Mouse (Mus musculus) T-helper 2 cell (primary cell): ENCODE results near the gene Cpsf3.

Source experiments
- in situ Hi-C: fragments of 300-600 bp; cut with MboI, MseI; formaldehyde crosslinking; loops from one replicate; pipeline ENCODE4 v1.15.1; 2025; ENCODE audit warnings: high pct_unique_total_duplicates

The Cpsf3 gene

DNA sequence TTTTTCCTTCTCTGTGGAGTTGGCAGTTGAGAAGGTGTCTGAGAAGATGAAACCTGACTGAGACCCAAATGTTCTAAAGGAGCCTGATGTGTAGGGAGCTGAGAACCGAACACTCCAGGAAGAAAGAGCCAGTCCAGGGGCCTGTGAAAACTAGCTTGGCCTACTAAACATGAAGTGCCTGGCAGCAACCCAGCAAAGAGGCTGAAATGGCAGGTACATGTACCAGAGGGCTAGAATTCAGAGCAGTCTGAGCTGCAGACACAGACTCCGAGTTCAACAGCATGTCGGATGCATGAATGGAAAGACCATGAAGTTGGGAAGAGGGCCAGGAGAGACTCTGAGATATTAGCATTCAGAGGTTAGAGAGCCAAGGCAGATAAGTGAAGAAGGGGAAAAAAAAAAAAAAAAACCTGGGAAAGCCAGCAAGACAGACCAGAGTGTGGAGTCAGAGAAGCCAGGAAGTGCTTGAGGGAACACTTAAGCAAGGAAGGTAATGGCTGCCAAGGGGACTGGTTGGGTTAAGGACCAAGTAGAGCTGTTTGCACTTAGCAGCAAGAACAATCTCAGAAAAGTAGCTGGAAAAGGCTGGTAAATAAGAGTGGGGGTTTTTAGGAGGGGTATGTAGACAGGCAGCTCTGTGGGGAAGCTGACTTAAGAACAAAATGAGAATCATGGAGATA, 3.7 kb downstream of the Cpsf3 start:
- in situ Hi-C loops, result no loop called here

DNA sequence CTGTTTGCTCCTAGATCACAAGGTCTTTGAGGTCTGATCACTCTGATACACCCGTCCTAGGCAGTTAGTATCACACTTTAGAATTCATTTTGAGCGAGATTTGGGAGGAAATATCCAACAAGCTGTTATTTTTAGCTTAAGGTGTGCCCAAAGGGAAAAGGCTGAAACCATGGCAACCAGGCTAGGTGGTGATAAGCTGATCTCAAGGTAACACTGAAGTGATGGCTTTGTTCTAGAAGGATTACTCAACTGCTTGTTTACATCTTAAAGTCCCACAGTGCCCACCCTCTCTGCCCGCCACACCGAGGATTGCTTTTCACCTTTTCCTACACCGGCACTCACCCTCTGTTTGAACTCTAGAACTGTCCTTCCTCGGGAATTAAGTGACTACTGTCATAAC, 4.5 kb downstream of the Cpsf3 start:
- in situ Hi-C loops, result loop anchor here (10.0 kb wide), 1 partner anchor 365 kb away; no protein-coding TSS in a partner anchor

DNA sequence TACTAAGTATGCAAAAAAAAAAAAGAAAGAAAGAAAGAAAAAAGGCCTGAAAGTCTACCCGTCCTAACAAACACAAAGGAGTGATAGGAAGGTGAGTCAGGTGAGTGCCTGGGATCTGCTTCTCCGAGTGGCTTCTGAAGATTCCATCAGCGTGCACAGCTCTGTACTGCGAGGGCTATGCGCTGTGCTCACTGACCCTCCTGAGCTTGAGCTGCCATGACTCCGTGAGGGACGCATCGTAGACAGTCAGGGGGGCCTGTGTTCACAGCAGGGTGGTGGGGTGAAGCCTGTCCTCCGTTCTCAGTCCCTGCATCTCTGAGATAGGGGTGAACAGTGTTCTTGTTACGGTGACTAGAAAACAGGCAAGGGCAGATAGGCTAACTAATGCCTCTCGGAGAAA, 13.7 kb downstream of the Cpsf3 start:
- in situ Hi-C loops, result loop anchor here (10.0 kb wide), 1 partner anchor 374 kb away; no protein-coding TSS in a partner anchor

DNA sequence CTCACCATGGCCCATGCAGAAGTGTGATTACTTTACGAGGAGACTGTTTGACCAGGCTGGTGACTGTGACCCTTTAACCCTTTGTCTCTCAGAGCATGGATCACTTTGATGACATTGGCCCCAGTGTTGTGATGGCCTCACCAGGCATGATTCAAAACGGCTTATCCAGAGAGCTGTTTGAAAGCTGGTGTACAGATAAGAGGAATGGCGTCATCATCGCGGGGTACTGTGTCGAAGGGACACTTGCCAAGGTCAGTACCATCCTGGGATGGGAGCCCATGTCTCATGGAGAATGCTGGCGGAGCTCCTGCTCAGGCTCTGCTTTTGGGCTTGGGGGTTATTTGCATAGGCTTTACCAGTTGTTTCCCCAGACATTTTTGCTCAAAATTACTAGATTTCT, 16.1 kb downstream of the Cpsf3 start:
- in situ Hi-C loops, result no loop called here

DNA sequence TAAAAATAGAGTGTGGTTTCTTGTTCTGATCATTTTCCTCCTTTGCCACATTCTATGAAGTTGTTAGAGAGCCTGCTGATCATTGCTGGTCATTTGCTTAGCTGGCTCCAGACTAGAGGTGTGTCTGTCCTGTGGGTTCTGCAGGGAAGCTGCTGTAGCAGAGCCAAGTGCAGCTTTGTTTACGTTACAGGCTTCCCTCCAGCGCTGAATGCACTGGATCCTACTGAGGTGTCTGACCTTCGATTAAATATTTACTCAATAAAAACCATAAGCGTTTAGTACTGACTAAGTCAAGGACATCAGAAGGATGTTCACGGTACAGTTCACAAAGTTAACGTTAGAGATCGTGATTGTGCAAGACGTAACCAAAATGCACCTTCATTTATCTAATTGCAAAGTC, 16.7 kb downstream of the Cpsf3 start:
- in situ Hi-C loops, result no loop called here

DNA sequence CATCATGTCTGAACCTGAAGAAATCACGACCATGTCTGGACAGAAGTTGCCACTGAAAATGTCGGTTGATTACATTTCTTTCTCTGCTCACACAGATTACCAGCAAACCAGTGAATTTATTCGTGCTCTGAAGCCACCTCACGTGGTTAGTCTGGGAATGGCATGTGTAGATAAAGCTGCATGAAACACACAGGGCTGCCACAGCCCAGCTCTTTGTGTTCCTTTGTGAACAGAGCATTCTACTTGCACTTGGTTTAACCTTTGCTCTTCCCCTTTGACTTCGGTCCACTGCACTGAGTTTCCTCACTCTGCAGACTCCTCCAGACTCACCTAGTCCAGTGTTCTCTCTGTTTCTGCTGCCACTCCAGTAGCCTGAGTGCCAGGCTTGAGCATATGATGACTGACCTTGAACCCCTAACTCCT, 17.2 kb downstream of the Cpsf3 start:
- in situ Hi-C loops, result no loop called here

DNA sequence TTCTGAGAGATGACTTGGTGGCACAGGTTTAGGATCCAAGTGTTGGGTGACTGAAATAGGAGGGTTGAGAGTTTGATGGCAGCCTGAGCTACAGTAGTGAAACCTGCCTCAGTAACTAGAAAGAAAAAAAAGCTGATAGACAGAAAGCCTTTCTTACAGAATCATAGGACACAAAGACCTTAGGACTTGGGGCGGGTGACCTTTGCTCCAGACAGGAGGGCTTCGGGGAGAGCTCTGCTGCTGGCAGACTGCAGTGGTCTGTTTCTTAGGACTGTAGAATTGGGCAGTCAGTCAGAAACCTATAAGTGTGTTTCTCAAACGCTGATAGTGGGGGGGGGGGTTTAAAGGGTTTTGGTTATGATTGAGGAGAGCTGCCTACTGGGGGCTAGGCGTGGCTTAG, 20.6 kb downstream of the Cpsf3 start:
- in situ Hi-C loops, result no loop called here

DNA sequence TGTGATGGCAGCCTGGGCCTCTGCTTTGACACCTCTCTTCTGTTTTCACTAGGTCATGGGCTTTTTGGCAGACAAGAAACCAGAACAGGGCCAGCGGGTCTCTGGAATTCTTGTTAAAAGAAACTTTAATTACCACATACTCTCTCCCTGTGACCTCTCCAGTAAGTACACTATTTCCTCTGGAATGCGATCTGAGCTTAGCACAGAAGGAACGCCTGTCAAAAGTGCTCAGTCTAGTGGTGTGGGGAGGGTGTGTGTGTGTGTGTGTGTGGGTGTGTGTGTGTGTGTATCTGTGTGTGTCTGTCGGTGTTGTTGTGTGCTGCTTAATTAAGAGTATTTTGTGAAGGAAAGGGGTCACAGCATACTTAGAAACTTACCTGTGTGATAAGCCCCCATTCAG, 21.5 kb downstream of the Cpsf3 start:
- in situ Hi-C loops, result no loop called here

DNA sequence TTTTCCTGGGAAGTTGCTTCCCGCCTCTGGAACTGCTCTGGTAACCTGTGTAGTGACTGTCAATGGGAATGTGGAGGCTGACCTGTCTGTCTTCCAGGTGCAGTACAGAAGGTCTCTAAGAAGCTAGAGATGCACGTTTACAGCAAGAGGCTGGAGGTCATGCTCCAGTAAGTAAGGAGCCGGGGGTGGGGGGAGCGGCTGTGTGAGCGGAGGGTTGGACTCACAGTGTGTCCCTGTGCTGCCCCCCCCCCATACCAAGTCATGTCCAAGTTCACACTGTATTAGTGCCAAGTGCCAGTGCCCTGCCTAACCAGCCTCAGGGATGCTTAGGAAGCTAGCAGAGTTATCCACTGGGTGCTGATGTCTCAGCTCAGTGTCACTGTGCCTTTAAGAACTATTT, 27.0 kb downstream of the Cpsf3 start:
- in situ Hi-C loops, result no loop called here

DNA sequence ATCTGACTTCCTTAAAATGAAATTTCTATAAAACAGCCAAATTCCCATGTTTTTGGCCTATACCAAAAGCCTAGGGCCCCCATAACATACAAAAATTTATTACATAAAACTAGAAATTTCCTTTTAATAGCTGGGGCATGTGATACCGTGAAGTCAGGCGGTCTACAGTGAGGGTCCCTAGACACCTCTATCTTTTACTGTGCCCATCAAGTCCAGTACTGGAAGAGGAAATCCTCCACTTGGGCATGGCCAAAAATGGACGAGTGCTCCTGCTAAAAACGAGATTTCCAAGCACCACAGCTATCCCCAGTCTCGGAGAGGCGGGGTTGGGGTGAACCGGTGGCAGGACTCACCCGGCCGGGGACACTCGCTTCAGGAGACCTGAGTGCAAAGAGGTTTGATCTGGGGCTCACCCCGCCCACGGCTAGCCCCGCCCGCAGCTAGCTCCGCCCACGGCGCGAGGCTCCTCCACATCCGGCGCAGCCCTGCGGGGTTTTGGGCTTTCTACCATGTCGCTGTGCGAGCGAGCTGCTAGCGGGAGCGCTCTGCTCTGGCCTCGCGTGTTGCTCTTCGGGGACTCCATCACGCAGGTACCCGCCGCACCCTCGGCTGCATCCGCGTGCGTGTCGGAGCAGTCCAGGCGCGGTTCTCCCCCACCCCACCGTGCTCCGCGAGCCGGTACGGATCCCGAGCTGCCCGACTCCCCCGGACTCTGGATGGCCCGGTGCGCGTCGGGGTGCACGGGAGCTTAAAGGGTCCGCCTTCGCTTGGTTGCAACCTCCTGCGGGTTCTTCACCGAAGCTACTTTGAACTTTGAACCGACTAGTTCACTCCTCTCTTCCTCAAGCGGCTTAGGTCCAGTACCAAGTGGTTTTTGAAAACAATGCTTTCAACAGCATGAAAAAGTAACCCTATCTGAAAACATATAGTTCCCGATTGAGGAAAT, 31.0 kb downstream of the Cpsf3 start, which contains the start of gene Iah1:
Gene Iah1, plus strand, starts transcription at position 467 of the 946 bp plus-strand sequence.
- in situ Hi-C loops, result loop anchor here (5.0 kb wide), 1 partner anchor 56 kb away; the partner anchor contains the start of gene Adam17

DNA sequence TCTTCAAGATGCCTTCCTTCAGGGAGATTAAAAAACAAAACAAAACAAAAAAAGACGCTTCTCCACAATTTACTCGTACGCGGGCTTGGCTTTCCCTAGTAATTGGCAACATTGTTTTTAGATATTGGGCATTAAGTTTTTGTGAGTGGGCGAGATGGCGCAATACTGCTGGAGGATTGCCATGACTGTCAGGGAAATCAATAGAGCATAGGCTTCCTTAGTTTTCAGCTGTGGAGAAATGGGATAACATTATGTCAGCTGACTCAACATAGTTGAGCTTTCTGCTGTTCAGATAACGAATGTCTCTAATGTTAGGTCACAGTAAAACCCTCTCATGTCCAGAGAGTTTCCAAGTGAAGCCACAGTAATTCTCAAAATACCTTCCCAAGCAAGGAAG, 31.7 kb downstream of the Cpsf3 start:
- in situ Hi-C loops, result loop anchor here (5.0 kb wide), 1 partner anchor 55 kb away; the partner anchor contains the start of gene Adam17

DNA sequence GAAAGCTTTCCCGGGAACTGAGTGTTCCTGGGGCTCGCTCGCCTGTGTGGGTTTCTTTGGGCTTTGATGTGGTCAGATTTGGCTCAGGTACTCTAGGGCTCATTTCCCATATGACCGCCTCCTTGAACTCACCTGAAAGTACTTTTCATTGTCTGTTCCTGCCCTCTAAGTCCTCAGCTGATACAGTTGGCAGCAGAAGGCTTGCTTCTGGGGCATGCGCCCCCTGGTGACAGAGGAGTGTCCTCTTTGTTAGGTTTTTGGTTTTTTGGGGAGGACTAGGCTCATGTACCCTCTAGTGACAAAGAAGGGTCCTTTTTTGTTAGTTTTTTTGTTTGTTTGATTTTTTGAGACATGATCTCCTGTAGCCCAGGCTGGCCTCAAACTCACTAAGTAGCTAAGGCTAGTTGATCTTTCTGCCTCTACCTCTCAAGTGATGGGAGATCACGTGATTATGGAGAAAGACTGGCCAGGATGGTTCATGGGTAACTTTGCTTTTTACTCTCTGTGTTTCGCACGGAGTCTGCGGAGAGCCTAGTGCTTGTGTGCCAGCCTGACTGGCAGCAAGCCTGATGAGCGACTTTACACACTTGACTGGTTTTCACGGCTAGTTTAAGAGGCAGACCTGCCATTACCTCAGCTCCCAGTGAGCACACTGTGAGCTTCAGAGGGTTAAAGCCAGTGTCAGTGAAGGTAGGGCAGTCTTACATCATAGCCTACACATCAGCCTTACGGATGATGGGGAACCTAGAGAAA, 33.1 kb downstream of the Cpsf3 start:
- in situ Hi-C loops, result loop anchor here (5.0 kb wide), 1 partner anchor 54 kb away; the partner anchor contains the start of gene Adam17

DNA sequence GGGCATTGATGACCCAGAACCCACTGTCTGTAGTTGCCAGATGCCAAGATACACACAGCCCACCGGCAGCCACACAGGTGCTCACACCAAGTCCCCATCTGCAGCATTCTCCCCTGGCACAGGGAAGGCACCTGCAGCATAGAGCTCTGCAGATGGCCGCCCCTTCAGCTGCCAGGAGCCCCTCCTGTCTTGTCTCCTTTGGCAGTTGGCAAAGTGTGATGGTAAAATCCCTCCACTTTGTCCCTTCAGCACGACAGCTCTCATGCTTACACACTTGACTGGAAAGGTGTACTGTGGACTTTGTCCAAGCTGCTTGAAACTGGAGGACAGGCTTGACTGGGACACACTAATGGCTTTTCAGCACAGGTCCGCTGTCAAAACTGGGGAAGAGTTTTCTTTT, 35.1 kb downstream of the Cpsf3 start:
- in situ Hi-C loops, result no loop called here

DNA sequence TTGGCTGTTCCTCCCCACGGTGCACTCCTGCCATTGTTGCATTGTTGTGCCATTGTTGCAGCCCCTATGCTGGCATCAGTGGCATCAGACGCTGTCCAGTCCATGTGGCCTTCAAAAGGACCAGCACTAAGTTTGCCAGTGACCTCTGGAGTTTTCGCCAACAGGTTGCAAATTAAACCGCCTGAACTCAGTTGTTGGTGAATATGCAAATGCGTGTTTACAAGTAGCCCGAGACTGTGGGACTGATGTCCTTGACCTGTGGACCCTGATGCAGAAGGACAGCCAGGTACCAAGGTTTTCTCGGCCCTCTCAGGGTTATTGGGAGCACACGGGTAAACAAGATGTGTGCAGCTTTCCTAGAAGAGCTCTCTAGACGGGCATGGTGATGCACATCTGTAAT, 36.0 kb downstream of the Cpsf3 start:
- in situ Hi-C loops, result no loop called here

DNA sequence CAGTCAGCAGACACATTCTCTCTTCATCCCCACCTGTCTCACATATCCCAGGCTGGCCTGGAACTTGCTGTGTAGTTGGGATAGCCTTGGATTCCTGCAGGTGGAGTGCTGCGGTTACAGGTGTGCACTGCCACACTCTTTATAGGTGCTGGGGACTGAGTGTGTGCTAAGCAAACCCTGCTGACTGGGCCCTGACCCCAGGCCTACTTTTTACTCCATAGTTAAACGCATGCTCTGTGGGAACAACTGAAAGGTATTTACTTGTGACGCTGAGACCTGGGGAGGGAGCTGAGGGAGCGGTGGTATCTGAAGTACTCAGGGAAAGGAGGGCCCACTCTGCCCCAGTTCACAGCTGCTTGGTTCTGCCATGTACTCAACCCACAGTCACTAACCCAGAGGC, 37.1 kb downstream of the Cpsf3 start:
- in situ Hi-C loops, result no loop called here

DNA sequence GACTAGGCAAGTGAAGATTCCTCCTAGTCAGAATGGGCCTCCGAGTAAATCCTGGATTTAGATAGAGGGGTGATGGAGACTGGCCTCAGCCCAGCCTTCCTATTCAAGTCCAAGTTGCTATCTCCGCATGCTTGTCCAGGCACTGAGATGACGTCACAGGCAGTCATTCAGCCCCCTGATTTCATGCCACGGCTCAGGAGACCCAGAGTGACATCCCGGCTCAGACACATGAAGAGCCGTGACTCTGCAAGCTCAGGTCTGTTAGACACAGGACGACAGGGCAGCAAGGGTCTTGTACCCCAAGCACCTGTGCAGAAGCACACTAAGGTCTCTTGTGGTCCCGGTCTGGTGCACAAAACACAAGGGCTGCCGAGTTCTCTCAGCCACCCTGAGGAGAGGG, 37.7 kb downstream of the Cpsf3 start:
- in situ Hi-C loops, result no loop called here

DNA sequence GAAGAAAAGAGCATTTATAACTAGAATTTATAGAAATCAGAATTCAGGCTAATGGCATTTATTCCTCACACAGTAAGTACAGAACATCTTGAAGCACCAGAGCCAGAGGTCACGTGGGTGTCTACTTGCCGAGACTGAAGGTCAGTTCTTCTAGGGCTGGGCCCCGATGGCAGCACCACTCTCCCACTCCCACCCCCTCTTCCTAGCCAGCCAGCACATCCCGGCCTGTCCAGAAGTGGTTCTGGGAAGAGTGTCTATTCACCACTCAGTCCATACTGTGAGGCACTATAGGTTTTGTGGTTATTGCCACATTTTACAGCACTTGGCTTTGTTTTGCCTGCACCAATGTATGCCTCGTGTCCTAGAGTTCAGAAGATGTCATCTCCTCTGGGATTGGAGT, 38.9 kb downstream of the Cpsf3 start:
- in situ Hi-C loops, result no loop called here

DNA sequence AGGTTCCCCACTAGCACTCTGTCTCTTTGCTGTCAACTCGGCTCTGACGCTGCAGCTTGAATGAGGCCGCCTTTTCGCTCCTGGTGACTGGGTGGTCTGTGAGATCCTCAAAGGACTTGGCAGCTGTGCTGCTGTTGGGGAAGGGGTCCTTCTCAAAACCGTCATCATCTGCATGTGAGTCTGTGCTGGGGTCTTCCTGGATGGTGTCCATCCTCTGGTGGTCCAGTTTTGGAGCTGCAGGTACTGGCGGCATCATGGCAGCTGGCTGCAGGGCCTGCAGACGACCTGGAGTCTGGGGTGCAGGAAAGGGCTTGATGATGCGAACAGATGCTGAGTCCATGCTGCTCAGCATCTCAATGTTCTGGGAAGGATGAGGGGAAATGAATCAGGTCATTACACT, 40.1 kb downstream of the Cpsf3 start:
- in situ Hi-C loops, result loop anchor here (25.0 kb wide), 1 partner anchor 287 kb away; no protein-coding TSS in a partner anchor

DNA sequence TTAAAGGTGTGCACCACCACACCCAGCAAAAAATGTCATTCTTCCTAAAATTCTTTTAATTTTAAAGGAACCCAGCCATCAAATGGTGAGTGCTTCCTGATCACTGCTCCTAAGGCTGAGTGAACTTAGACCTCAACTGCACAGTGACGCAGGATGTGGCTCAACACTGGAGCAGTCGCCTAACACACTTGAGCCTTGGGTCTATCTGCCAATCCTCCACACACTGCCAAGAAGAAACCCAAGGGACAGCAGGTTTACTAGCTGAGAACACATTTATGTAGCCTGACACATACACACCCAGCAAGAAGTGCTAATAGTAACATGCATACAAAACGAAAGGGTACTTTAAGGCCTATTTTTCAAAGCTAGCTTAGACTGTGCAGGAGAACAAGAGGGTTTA, 41.1 kb downstream of the Cpsf3 start:
- in situ Hi-C loops, result loop anchor here (25.0 kb wide), 1 partner anchor 286 kb away; no protein-coding TSS in a partner anchor

DNA sequence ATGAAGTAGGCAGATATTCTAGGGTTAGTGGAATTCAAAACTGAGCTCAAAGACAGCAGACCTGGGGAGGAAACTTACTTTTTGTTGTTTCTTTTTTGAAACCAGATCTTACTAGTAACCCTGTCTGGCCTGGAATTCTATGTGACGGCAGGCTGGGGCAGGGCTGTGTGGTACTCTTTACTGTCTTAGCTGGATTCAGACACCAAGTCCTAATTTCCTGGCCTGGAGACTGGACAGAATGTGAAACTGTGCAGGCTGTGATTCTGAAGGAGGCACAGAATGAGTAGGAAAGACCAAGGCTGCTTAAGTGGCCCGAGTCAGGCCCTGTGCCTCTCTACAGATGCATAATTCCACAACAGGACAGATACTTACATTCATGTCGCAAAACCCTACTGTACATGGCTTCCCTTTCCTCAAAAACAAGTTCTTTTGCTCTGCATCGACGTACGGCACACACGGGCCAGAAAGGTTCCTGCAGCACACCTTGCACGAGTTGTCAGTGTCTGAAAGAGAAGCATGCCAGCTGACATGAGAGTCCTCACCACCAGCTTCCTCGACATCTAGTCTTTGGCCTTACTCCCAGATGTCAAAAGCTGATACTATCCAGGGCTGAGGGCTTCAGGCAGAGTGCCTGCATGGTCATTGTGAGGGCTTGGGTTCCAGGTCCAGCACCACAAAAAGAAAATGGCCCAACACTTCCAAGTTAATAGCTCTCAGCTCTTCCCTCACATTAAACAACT, 44.6 kb downstream of the Cpsf3 start:
- in situ Hi-C loops, result loop anchor here (25.0 kb wide), 1 partner anchor 282 kb away; no protein-coding TSS in a partner anchor
